Mouse (Mus musculus): Measurements from ENCODE around the gene Gm20388.

GRCm38 (mm10) chr8:120777732-120778131, 867.1 kb downstream of the Gm20388 start:
- TF ChIP-seq CTCF (IDR thresholded peaks at IDR 0.05; ENCODE audit: extremely low read depth, insufficient read depth, low read length) = no peak
- TF ChIP-seq POLR2A (IDR thresholded peaks at IDR 0.05; ENCODE audit: extremely low read depth, insufficient read depth, low read length) = no peak

Data from cortical plate, adult 2 months (tissue).